Mouse (Mus musculus): ENCODE measurements at regions not wholly inside any gene's neighbourhood (a gene's known extent, or its start where the extent isn't known, plus 50 kb on each side); places are given as distances from the start of the nearest gene placed in this dataset.

DNA sequence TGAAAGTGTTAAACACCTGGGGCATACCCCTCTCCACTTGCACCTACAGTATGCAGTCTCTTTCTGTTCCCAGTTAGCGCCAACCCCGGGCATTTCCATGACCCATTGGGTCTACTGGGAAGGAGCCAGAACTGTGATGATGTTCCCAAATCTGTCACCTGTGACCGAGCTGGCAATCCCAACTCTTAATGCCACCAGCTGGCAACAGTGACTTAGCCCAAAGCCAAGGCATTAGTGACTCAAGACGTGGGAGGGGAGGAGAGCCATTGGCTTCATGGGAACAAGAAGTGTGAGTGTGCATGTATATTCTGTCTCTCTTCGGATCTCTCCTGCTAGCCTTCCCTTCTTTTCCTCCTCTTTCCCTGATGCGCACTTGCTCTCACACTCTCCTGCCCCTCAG, 178.9 kb upstream of the Cadm1 start:
- DNase-seq = no peak

DNA sequence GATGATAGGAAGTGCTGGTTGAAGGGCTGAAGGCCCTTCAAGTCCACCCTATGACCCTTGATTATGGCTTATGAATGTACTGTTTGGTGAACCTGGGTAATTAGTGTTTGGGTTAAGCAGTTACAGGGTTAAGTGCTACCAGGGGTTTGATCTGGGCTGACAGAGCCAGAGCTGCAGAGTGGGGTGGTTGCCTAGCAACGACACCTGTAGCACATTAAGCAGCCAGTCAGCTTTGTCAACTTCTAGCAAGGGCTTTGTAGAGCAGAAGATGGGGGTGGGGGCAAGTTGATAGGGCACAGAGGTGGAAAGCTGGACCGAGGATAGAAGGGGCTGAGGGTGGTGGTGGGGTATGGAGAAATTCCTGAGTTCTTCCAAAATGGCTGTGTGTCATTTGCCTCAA, 177.0 kb upstream of the Cadm1 start:
- DNase-seq = no peak

DNA sequence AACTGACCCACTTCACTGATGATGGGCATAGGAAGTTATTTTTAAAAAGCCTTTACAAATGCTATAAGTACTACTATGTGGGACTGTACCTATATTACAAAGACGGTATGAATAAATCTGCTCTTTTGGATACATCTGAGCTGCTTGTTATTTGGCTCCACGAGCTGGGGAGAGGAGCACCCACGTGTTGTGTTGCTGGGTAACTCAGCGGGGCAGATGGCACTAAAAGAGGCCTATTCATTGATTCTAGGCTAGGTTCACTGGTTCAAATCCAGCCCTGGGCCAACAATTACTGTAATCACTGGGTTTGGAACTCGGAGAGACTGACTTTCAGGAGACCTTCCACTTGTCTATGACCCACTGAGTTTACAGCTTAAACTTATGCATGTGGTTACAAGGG, 176.0 kb upstream of the Cadm1 start:
- DNase-seq = no peak

DNA sequence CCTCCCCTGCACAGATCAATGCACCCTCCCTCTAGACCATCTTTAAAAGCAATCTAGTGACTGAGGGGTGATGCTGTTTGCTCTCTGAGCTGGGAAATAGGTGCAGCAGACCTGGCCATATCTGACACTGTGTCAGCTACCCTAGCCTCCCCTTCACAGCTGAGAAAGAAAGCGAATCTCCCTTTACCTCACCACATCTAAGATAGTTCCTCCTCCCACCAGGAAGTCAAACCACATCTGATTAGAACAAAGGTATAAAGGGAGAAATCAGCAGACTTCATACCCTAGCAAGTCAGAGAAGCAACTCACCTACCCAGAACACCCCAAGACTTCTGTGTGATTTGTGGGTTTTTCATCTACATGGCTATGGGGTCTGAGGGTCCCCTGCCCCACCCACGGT, 175.6 kb upstream of the Cadm1 start:
- no peak for DNase-seq

DNA sequence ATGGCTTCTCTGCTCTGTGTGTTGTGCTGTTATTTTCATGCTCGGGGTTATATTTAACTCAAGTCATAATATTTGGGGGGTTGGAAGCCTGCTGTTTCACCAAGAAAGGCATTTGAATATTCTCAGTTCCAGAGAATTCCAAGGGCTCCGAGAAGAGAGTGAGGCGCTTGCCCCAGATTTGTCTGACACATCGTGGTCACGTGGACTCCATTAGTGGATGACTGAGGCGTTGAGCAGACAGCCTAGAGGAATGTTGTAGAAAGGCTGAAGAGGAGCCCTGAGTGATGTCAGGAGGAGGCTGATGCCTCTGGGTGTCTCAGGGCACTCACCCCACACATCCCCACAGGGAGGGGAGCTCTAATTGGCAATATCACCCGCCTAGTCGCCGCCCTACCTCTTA, 175.1 kb upstream of the Cadm1 start:
- no peak for DNase-seq

DNA sequence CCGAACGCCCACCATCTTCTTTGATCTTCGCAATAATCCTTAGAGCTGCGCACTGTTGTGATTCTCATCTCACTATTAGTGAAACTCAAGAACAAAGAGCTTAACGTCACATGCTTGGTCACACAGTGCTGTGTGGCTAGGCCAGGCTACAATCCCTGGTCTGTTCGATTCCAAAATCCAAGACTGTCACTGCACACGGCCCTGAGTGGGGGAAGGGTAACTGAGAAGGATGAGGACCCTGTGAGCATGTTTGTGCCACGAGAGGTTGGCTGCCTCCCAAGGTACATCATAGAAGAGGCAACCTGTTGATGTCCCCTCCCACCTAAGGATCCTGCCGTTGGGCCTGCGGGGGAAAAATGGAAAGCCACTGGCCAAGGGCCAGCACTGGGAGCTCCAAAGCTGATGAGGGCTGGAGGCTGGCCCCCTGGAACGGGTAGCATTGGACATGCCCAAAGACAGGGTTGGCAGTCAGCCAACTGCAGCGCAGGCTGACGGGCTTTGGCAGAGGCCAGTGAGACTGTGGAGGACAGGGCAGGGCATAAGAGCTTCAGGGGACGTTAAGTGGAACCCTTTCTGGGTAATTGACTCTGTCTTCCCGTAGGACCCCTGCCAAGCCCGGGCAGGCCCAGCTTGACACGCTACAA, 172.1 kb upstream of the Cadm1 start:
- peak; percentile 56 to 79 for DNase-seq

DNA sequence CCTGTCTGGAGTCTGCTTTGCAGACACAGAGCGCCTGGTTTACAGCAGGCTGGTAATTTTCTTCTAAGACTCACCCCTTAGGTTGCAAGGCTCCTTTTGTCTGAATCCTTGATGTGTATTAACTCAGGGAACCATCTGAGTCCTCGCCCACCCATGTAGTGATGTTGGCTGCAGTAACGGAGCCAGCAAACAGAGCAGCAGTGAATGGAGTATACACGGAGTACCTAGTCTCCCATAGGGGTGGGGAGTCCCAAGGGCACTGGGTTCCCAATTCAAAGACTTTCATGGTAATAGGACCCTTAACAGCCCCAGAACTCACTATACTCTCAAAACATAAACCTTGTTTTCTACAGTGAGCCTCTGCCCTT, 171.6 kb upstream of the Cadm1 start:
- DNase-seq = no peak

DNA sequence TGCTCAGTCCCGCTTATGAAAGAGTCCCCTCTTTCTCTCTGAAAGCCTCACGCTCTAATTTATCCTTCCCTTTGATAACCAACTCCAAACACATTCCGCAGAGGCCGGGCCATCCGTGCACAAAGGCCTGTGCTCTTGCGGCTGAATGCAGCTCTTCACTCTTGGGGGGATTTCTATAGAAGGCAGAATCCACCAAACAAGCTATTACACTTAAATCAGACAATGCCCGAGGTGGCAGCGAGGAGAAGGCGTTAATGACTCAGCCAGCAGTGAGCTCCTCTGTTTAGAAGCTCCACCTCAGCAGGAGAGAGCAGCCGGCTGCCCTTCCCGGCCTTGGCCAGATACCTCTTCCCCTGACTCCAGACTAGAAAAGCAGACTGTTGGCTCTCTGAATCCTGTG, 166.9 kb upstream of the Cadm1 start:
- DNase-seq = no peak

DNA sequence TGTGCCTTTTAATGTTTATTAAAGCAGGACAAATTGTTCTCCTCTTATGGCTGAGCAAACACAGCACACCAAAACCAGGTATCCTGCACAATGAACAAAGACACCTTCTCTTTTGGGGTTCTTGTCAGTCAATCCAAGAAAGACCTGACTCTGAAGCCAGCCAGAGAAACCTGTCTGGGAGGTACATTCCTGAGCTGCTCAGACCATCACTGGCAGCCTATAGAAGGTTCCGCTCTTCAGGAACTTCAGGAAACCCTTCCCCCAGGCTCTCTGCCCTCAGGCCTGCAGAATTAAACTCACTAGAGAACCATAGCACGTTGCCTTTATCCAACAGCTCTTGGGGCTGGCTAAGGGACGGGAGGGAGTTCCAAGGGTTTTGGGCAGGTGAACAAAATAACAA, 165.2 kb upstream of the Cadm1 start:
- DNase-seq = no peak

DNA sequence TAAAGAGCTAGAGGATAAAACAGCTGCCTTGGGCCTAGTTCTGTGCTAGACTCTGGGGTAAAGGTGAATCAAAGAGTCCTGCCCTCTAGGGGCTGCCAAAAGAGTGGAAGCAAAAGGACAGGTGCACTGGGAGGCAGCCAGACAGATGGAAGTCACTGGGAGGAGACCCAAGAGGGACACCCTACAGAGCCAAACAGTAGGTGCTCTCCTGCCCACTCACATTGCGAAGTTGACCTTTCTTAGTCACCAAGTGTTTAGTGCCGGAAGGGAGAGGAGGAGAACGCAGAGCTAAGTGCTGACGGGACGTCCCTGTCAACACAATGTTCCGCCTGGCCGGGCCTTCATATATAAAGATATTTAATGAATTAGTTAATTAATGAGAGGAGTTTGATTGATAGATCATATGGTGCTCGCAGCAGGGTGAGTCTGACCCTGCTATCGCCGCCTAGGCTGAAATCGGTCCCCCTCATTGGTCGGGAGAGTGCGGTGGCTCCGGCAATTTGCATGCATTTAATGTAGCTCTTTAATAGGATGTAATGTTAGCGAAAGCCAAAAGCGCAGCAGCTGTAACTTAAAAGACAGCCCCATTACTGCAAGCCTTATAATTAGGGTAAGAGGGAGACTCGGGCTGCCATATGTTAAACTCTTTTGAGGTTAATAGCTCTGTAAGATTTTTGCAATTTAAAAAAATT, 162.6 kb upstream of the Cadm1 start:
- no peak for DNase-seq

DNA sequence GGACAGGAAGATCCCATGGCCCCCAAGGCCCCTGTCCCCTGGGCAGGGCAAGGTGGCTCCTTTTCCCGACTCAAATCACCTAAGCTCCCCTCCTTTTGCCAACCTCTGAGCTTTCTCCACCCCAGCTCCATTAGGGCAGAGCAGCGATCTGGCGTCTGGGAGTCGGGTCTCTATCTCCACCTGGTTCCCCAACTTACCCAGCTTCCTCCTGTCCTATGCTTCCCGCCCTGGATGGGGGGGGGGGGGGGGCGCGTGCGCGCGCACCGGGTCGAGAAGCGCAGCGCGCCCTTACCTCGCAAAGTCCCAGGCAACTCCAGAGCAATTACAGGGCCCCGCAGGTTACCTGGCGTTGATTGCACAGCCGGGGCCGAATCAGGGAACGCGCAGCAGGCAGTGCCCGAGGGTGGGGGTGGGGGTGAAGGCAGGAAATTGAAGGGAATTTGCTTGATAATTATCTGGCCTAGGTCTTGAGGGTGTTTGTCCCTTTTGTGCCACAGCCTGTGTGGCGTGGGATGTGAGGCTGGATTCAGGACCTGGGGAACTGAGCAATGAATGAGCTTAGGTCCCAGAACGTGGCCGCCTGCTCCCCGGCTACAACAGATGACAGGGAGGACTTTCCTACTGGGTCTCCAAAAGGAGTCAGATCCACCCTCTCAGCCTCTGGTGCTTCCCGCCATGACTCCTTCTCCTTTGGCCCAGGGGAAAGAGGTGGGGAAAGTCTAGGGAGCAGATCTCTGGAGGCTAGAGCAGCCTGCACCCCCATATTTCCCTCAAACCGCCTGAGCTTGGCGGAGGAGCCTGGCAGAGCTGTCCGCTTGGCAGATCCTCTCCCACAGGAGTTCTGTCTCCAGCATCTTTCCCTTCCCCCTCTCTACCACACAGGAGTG, 161.7 kb upstream of the Cadm1 start:
- DNase-seq = no peak

DNA sequence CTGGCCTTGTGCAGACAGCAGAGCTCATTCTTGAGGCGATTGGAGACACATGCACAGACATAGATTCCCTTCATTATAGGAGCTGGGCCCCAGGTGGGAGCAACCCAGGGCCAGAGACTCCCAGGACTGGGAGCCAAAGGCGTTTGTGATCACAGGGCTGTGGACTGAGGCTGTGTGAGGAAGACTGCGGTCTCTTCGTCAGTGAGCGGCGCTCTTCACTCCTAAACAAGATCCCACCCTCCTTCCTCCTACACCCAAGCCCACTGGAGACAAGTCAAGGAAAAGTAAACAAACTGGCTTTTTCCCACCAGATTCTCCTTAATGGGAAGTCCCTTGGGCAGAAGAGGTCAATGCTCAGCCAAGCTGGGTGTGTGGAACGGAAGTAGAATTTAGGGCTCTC, 157.7 kb upstream of the Cadm1 start:
- no peak for DNase-seq

DNA sequence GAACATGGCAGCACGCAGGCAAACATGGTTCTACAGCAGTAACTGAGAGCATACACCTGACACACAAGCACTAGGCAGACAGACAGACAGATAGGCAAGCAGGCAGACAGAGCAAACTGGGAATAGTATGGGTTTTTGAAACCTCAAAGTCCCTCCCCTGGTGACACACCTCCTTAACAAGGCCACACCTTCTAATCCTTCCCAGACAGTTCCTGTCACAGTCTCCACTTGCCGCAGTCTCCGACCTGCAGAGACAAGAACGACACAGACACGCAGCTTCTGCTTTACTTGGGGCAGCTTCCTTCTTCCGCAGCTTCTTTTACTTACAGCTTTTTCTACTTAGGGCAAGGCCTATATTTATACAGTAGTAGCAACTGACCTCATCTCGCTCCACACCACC, 155.9 kb upstream of the Cadm1 start:
- DNase-seq = peak in 1 of 2 experiments; percentile 5

DNA sequence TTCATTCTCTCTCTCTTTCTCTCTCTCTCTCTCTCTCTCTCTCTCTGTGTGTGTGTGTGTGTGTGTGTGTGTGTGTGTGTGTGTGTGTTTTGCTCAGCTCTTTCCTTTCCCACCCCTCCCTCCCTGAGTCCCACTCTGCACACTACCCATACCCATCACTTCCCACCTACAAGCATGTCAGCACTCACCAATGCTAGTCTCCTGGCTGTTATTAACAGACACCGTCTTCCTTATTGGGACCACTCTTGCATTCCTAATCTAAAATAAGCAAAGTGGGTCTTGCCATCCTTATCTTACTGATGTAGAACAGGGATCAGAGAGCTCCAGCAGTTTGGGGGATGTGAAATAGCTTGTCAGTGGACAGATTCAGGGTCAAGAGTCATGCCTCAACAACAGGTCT, 153.3 kb upstream of the Cadm1 start:
- no peak for DNase-seq

DNA sequence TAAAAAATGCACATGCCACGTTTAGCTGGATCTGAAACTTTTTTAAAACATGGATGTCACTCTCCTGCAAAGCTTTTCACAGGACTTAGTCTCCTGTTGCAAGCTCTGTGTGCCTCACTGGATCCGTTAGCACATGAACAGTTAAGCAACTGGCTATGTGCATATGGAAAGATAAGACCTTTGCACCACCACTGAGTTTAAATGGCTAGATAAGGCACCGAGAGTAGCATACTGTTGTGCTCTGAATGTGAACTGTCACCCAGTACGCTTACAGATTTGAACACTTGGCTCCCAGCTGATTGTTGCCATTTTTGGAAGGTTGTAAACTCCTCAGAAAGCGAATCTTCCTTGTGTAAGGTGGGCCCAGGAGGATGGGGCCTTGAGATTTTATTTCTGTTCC, 151.4 kb upstream of the Cadm1 start:
- DNase-seq = no peak

DNA sequence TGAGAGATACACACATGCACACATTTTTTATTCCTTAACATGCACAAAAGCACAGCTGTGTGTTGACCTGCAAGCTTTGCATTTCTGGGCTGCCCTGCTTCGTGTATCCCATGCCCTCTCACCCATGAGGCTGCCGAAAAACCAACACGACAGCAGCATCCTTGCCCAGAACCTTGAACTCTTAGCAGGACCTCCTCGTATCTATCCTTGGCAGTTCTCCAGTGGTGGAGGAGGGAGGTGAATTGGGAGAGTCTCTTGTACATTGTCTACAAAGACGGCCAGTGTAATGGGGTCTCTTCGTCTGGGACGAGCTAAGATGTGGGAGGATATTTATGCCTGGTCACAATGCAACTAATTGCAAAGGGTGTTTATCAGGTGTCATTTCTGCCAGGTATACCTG, 149.6 kb upstream of the Cadm1 start:
- DNase-seq = no peak

DNA sequence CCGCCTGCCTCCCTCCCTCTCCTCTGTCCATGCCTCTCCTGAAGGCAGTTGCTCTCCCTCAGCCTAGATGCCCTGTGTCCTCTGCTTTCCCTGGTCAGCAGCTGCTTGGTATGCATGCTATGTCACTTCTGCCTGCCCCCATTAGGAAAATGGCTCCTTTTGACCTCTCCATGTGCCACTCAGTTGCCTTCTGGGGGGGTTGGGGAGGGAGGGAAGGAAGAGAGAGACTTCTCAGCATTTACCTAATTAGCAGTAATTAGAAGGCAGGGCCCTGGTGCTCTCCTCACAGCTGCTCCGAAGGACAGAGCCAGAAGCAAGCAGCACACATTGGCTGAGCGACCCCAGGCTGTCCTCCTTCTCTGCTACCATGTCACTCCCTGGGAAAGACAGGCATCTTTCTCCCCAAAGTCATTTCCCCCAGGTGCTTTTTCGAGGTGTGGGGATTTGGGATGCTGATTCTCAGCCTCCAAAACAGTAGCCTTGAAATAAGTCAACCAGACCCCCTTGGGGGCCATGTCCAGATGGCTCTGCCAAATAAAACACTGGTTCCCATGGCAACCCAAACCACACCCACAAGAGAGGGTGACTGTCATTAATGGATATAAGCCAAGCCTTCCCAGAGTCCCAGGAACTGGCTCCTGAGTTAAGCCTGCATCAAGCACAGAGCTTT, 145.7 kb upstream of the Cadm1 start:
- DNase-seq = no peak

DNA sequence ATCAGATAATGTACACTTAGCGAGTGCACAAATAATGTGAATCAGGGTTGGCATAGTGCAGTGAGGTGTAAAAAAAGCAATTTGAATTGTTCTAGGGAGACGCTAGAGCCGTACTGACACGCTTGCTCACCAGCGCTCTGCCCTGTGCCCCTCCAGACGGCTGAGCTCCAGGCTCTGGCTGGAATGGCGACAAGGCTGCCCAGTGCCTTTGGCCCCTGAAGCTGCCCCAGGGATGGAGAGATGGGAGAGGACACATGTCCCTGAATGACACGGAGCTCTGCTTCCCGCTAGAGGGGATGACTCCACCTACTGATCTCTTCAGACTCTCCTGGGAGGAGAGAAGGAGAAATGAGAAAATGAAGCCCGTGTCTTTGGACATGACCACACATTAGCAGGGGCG, 143.3 kb upstream of the Cadm1 start:
- DNase-seq = no peak

DNA sequence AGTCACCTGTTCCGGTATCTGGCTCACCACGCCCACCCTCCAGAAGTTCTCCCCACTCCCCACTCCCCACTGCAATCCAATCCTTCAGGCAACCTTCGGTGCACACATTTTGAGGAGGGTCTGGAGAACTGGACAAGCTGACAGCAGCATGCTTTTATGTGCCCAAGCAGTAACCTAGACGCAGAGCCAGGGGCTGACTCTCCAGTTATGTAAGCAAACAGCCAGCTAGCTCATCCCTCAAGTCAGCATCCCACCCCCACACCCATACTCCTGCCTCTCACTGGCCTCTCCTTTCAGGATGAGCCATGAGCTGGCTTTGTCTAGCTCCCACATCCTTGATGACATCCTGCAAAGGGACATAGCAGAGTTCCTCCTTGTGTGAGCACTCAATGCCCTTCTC, 142.8 kb upstream of the Cadm1 start:
- DNase-seq = no peak

DNA sequence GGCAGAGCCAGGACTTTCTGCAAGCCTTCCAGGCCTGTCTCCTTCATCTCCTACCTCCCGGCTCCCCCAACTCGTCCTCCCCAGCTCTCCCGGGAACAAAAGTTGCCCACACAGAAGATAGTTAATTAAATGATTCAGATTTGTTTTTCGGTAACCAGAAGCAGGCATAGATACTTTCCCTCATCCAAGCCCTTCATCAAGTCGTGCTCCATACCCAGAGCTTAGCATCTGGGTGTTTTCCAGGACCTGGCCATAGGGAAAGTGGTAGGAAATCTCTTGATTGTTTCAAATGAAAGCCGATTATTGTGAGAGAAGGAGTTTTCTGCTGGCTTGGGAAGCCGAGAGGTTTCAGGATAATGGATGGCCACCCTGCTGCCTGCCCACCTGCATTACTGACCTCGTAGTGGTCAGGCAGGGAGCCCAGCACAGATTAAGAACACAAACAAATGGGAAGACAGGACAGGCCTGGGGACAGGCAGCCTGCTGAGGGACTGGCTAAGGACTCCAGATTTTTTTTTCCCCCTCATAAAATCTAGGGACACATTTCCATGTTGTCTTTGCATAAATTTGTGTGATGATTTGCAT, 142.2 kb upstream of the Cadm1 start:
- DNase-seq = no peak

DNA sequence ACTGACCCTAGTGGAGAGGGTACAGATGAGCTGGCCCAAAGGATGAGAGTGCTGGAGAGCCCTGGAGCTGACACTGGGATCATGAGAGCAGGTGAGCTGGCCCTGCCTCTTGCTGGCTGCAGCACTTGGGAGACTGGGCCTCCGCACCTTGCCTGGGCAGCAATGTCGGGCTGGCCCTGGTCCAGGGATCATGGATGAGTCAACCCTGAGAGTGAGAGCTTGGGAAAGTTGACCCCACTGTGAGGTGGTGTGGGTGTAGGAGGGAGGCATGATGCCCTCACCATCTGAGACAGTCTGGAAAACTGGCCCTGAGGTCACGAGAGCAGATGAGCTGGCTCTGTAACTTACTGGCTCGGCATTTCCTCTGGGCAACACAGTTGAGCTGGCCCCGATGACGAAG, 140.1 kb upstream of the Cadm1 start:
- no peak for DNase-seq

DNA sequence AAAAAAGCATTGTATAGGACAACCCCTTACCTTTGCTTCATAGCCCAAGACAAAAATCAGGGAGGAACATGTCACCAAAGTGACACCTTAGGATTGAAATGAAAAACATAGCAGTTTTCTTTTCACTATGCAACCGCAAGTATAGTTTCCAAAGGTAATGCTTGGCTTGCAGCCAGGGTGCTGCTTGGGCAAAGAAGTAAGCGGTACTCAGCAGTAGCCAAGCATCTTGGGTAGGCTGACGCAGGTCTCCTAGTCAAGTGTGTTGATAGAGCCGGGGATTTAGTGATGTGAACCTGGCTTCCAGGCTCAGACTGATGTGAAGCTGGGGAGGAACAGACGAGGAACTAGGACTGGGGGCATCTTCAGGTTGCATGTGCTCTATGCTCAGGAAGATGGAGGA, 138.3 kb upstream of the Cadm1 start:
- no peak for DNase-seq

DNA sequence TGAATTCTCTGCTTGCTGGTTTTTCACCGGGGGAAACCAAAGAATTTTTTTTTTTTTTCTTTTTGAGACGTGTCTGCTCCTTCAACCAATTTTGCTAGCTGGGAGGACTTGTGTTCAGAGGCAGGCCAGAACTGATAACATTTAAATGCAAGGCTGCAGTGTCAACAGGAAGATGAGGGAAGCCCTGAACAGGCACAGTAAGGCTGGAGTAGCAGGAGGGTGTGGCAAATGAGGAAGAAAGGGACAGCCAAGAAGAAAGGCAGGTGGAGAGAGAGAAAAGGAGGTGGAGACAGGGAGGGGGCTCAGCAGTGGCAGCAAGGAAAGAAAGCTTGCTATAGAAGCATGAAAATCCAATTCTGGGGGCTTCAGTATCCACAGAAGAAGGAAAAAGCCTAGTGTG, 130.4 kb upstream of the Cadm1 start:
- no peak for DNase-seq
